Mouse (Mus musculus): Measurements from ENCODE around the gene Cxcl16.

Gene Cxcl16

DNA sequence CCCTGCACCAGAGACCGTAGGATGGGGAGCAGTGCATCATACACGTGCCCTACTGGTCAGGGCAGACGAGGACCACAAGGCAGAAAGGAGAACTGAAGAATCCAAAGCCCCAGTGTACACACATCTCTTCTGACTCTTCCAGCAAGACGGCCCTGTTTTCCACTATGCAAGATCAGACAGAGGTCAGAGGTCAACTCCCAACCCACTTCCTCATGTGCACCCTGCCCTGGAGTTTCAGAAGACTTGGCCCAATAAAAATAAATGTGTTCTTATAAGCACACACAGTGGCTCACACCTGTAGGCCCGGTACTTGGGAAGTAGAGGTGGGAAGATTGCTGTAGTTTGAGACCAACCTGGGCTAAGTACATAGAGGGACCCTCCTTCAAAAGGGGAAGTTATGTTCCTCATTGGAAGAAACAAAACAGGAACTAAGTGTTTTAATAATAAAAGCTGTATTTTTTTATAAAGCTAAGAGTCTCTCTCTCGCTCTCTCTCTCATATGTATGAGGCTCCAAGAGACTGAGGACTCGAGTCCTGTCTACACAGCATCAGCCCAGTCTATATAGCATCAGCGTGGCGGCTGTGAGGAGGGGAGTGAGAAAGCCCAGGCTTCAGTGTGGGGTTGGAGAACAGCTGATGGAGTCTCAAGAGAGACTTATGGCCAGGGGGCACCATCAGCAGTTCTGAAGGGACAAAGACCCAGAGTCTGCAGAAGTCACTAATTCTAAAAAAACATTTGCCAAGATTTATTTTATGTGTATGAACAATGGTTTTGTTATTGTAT lies 6.3 kb downstream of the Cxcl16 start:
- in situ Hi-C loops (cut with MboI, MseI), result no loop called here

DNA sequence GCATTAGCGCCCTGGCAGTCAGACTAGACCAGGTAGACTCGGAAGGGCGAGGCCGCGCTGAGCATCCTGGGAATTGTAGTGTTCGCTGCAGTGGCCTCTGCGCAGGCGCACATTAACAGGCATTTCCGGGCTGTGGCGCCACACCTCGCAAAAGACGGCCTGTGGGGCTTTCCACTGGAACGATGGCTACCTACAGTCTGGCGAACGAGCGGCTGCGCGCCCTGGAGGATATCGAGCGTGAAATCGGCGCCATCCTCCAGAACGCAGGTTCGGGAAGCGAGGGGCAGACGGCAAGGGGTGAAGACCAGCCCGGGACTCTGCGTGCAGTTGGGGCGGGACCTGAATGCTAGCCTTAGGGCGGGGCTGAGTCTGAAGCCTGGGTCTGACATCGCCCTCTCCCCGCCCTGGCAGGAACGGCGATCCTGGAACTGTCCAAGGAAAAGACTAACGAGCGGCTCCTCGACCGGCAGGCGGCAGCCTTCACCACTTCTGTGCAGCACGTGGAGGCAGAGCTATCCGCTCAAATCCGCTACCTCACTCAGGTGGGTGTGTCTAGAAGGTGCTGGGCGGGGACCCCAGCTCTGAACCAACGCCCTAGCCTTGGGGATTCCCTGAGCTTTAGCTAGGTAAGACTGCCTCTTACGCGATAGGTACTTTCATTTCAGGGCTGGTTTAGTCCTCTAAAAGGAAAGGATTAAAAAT lies 7.8 kb downstream of the Cxcl16 start, which contains the start of gene Med11:
Med11 (plus strand) TSS at position 123 of the 702 bp plus-strand sequence.
- in situ Hi-C loops (cut with MboI, MseI), result no loop called here

DNA sequence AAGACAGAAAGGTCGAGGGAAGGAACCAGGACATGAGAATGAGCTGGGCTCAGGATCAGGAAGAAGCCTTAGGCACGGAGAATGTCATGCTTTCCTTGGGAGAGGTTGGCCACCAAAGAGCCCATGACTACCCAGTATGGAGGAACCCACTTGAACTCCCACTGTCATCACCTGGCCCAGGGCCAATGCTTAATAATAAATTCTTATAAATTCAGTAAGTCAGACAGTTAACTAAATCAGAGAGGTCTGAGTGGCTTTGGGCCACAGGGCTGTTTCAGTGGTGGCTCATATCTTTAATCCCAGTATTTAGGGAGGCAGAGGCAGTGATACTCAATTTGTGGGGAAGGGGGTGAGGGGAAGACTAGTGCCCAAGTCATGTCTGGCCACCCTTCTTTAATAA lies 8.9 kb downstream of the Cxcl16 start:
- in situ Hi-C loops (cut with MboI, MseI), result no loop called here

GRCm38 (mm10) chr11:70447373-70447772 lies 12.4 kb downstream of the Cxcl16 start:
- in situ Hi-C loops (cut with MboI, MseI), result loop anchor here (25.0 kb wide), 1 partner anchor 315 kb away; the partner anchor contains the start of gene Zfp3

DNA sequence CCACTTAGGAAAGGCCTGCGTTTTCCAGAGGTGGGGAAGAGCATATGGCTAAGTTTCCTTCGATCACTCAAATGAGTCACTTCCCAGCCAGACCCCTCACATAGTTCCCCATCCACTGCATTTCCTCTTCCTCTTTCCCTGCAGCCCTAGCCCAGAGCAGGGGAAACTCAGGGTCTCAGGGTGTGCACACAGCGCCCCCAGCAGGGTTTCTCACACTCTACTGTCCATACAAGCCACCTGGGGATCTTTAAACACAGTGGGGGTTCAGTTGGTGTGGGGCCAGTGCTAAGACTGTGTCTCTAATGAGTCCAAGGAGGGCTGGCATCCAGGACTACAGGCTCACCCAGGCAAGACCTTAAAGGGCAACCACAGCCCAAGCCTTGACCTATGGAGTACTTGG lies 13.0 kb downstream of the Cxcl16 start:
- in situ Hi-C loops (cut with MboI, MseI), result loop anchor here (25.0 kb wide), 1 partner anchor 316 kb away; the partner anchor contains the start of gene Zfp3

DNA sequence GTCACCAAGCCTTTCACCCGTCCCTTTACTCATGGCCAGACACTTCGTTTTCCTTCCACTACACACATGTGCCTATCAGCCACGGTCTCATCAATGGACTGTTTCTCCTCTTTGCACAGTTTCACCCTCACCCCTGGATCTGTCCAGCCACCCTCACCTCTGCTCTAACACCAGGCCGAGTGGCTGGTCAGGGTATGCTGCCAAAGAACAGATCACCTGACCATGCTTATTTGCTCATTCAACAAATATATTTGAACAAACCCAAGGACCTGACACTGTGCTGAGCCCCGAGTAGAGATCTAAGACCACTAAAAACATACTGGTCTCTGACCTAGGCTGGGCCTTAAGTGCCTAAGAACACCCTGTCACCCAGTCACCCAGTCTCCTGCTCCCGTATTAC lies 15.1 kb downstream of the Cxcl16 start:
- in situ Hi-C loops (cut with MboI, MseI), result loop anchor here (25.0 kb wide), 1 partner anchor 318 kb away; the partner anchor contains the start of gene Zfp3

GRCm38 (mm10) chr11:70443964-70444363 lies 15.8 kb downstream of the Cxcl16 start:
- in situ Hi-C loops (cut with MboI, MseI), result loop anchor here (25.0 kb wide), 1 partner anchor 318 kb away; the partner anchor contains the start of gene Zfp3

DNA sequence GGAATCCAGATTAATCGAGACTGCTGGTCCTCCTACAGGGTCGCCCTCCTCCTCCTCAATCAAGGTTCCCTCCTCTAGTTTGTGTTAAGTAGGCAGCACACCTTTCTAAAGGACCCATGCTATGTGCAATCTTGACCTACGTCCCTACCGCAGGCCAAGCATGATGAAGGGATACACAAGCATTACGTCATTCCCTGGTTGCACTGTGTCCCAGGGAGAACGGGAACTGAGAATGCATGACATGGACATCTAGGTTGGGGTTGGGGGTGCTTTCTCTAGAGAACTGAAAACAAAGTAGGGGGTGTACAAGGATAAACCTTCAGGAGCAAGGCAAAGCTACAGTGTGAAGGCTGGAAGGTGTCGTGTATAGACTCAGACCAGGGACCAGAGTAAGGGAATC lies 17.9 kb downstream of the Cxcl16 start:
- in situ Hi-C loops (cut with MboI, MseI), result loop anchor here (25.0 kb wide), 1 partner anchor 320 kb away; the partner anchor contains the start of gene Zfp3

GRCm38 (mm10) chr11:70440637-70441036 lies 19.1 kb downstream of the Cxcl16 start:
- in situ Hi-C loops (cut with MboI, MseI), result loop anchor here (25.0 kb wide), 1 partner anchor 322 kb away; the partner anchor contains the start of gene Zfp3

- in situ Hi-C loops (cut with MboI, MseI), result loop anchor here (25.0 kb wide), 1 partner anchor 323 kb away; the partner anchor contains the start of gene Zfp3
Observed at GRCm38 (mm10) chr11:70438728-70439374, 20.9 kb downstream of the Cxcl16 start.

DNA sequence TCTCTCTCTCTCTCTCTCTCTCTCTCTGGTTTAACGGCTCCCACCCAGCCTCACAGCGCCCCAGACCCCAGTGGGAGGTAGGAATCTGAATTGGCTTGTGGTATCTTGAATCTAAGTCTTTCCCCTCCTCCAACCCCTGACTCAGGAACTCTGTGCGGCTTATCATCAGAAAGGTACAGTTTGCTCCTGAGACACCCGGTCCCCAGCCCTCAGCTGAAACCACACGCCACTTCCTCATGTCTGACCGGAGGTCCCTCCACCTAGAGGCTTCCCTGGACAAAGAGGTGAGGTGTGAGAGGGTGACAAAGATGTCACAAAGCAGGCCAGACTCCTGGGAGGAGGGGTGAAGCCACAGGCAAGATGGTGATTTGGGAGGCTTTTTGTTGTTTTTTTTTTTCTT lies 22.4 kb downstream of the Cxcl16 start:
- in situ Hi-C loops (cut with MboI, MseI), result loop anchor here (25.0 kb wide), 1 partner anchor 325 kb away; the partner anchor contains the start of gene Zfp3

DNA sequence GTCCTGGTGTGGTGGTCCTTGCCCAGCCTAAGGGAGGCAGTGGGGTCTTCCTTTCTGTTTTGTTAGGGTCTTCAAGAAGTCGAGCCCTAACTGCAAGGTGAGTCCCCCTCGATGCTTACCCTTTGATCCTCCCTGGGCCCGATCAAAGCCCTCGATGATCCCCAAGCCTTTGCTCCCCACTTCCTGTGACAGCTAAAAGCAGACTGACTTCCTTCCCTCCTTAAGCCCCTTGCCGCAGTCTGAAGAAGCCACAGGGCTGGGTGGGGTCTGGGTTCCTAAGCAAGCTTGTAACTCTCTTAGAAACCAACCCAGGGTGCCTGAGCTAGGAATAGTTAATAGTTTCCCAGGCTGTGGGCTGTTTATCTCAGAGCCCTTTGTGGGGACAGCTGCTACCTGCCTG lies 24.3 kb downstream of the Cxcl16 start:
- in situ Hi-C loops (cut with MboI, MseI), result loop anchor here (25.0 kb wide), 1 partner anchor 327 kb away; the partner anchor contains the start of gene Zfp3

GRCm38 (mm10) chr11:70433951-70434350 lies 25.8 kb downstream of the Cxcl16 start:
- in situ Hi-C loops (cut with MboI, MseI), result loop anchor here (25.0 kb wide), 1 partner anchor 328 kb away; the partner anchor contains the start of gene Zfp3

DNA sequence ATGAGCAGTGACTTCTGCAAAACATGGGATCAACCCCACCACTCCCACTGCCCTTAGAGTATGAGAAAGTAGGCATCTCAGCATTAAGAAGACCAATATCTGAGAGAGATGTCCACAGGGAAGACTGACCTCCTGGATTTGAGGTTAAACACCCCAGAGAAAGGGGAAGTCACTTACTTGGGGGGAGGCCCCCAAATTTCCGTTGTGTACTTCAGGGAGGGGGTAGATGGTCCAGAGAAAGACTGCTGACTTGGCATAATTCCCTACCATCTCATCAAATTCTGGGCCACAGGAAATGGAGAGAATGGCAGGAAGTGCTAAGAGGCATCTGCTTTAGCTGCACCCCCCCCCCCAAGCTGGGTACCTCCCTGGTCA lies 26.2 kb downstream of the Cxcl16 start:
- in situ Hi-C loops (cut with MboI, MseI), result loop anchor here (25.0 kb wide), 1 partner anchor 329 kb away; the partner anchor contains the start of gene Zfp3

DNA sequence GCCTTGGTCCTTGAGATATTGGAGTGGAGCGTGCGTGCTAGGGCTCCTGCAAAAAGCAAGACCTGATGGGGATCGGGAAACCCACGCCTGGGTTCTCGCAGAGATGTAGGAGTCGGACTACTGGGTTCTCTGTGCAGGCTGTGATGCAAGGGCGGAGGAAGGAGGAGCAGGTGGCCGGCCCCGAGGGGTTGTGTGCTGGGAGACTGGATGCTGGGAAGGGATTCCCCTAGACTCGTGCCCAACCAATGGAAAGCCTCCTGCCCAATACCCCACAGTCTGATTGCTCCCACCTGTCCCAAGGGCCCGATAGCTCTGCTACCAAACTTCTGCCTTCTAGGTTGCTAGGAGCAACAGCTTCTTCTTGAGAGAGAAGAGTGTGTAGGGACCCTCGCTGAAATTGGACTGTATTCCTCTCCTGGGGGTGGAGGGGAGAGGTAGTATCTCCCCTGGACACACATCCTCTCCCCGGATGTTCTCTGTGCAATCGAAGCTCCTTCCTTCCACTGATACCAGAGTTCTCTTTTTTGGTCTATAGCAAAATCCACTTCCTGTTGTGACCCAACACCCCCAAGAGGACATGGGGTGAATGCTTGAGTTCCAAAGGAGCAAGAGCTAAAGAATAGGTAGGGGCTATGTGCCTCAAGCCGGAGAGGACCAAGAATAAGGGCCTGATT lies 26.8 kb downstream of the Cxcl16 start:
- in situ Hi-C loops (cut with MboI, MseI), result loop anchor here (25.0 kb wide), 1 partner anchor 329 kb away; the partner anchor contains the start of gene Zfp3

DNA sequence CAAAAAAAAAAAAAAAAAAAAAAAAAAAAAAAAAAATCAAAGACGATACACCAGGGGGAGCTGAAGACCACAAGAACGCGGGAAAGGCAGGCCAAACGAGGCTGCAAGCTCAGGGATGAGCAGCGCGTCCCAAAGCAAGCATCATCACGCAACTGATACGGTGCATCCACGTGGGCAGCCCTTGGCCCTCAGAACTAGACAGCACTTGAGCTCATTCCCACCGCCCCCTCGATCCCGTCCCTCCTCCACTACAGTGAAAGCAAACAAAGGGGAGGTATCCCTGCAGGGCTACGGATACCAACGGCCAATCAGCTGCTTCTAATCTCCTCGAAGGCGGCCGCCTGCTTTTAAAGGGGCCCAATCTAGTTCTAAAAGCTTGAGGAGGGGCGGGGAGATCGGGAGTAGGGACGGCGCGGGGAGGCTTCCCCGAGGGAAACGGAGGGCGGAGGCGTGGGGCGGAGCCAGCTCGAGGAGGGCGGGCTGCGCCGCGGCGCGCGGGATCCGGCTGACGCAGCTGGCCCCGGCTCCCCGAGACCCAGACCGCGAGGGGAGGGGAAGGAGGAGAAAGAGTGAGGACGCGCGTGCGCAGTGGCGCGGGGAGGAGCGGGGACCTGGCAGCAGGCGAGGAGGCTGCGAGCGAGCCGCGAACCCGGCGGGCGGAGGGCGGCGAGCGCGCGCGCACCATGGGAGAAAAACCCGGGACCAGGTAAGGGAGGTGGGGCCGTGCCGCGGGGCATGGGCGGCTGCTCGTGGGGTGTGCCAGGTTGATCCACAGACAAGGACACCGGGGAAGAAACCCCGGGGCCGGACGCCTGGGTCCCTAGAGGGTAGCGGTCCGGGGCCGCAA lies 27.5 kb downstream of the Cxcl16 start, which contains the start of gene Arrb2:
Arrb2 (plus strand) TSS at position 588 of the 847 bp plus-strand sequence.
- in situ Hi-C loops (cut with MboI, MseI), result loop anchor here (25.0 kb wide), 1 partner anchor 330 kb away; the partner anchor contains the start of gene Zfp3

DNA sequence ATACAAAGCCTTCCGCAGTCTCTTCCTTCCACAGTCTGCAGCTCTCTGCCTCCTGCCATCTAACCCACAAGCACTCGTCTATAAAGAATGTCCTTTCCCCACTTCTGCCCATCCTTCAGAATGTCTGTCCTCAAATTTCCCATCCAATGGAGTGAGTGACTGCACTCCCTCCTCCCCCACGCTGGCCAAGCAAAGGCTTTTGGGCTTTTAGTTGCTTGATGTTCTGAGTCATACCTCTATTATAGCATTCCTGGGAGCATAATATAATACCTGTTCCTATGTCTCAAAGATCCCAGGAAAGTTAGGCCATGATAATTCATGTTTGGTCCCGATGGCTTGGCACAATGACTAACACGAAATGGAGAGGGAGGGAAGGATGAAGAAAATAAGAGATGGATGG lies 28.2 kb downstream of the Cxcl16 start:
- in situ Hi-C loops (cut with MboI, MseI), result loop anchor here (25.0 kb wide), 1 partner anchor 331 kb away; the partner anchor contains the start of gene Zfp3

DNA sequence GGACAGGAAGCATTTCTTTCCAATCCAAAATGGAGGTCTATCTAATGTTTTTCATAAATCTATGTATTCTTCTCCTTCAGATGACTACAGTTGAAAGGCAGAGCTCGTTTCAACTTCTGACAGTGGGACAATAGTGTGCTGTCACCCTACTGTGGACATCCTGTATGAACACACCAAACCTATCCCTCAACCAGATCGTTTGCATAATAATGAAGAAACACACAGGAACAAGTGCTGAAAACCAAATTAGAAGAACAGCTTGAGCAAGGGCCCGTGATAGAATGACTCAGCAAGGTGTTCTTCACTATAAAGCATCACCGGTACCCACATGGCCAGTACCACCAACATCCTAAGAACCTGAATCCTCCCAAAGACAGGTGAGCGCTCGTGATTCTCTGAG lies 33.2 kb downstream of the Cxcl16 start:
- in situ Hi-C loops (cut with MboI, MseI), result loop anchor here (25.0 kb wide), 1 partner anchor 336 kb away; the partner anchor contains the start of gene Zfp3

- in situ Hi-C loops (cut with MboI, MseI), result loop anchor here (5.0 kb wide), 1 partner anchor 198 kb away; the partner anchor contains the start of genes 4930544D05Rik and Chrne
Observed at GRCm38 (mm10) chr11:70419486-70419885, 40.3 kb downstream of the Cxcl16 start.

Data from T-helper 1 cell (primary cell).